Mouse (Mus musculus): Measurements from ENCODE around the gene Tgfb1i1.

The Tgfb1i1 gene

DNA sequence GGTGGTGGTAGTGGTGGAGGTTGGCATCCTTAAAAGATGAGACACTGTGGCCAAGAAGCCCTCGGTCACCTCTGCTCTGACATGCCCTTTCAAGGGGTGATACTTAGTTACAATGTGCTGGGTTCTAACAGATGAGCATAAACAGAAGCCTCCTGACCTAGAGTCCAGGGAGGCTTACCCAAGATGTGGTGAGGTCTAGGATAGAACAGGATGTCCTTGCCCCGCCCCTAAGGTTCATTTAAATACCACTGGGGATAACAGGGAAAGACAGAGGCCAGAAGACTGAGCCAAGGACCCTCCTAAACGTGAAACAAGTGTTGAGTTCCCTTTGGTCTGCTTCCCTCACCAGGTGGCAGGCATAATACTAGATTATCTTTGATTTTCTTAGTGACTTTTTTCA lies 49.9 kb downstream of the Tgfb1i1 start:
- no peak for DNase-seq

DNA sequence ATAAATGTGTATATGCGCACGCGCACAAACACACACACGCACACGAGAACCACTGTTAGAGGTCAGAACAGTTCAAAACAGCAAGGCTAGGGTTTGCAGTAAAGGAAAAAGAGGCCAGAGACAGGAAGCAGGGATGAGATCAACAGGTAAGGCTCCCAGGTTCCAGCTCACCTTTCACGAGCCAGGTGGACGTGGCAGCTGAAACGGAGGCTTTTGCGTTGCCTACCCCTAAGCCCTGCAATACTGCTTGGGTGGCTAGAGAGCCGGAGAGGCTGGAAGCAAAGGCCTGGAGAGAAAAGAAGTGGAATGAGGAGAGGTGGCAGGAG lies 50.6 kb downstream of the Tgfb1i1 start:
- DNase-seq, result no peak

GRCm38 (mm10) chr7:128297617-128298480 lies 51.2 kb downstream of the Tgfb1i1 start, which contains the start of gene BC017158:
TSS of gene BC017158 (minus strand) at chr7:128298170.
- peak; percentile 87 to 88 for DNase-seq

GRCm38 (mm10) chr7:128298481-128299342 lies 52.1 kb downstream of the Tgfb1i1 start:
- no peak for DNase-seq

DNA sequence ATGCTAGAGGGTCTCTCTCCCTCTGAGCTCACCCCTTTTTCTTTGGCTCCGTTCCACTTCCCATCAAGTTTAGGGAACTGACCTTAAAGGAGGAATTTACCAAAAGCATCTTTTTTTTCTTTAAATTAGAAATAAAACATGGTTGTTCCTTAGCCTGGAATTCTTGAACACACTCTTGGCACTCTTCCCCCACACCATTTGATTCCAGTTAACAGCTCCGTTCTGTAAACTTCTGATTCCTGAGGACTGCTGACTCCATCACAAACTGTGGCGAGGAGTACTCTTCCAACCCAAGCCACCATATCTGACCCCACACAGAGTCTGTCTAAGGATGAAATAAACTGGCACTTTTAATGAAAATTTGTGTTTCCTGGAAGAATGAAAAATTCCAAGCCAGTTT lies 54.3 kb downstream of the Tgfb1i1 start:
- DNase-seq, result no peak

DNA sequence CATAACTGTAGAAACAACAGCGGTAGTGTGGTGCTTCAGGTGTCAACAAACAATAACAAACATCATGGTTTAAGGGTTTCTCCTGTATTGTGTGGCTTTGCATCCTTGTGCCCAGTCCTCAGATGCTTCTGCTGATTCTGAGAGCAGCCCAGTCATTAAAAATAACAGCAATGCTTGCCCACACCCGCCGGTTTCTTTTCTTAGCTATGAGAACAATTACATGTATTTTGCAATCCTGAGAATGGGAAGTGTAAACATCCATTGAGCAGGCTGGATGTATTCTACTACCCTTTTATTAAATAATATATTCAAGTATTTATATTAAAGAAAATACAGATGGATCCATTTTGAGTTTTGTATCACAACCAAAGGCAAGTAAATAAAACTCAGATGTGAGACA lies 55.5 kb downstream of the Tgfb1i1 start:
- no peak for DNase-seq

DNA sequence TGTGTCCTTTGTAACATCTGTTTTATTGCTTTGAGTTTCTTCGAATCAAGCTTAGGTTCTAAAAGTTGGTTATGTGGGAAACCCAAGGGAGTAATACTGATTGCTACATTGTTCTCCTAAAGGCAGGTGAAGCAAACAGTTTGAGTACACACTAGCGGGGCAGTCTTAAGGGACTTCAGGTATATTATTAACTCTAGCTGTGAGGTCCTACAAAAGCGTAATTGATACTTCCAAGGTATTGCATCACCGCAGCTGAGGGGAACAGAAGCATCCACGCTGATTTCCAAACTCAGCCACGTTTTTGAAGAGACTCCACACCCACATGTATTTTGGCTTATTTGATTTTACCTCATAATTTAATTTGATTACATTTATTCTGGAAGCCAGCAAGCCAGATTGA lies 57.6 kb downstream of the Tgfb1i1 start:
- DNase-seq, result no peak

GRCm38 (mm10) chr7:128304907-128305306 lies 58.3 kb downstream of the Tgfb1i1 start:
- DNase-seq, result peak; percentile 46 to 67
